Mouse (Mus musculus): ENCODE data around the gene Itgb7. TPM values are rescaled to one million over a fixed set of nuclear protein-coding genes. Genes with fewer than 3 reads are reported as not detected.

Gene Itgb7
- 5.7 and 6.7 TPM in 2 replicates for polyA plus RNA-seq (2012; rRNA removed)

DNA sequence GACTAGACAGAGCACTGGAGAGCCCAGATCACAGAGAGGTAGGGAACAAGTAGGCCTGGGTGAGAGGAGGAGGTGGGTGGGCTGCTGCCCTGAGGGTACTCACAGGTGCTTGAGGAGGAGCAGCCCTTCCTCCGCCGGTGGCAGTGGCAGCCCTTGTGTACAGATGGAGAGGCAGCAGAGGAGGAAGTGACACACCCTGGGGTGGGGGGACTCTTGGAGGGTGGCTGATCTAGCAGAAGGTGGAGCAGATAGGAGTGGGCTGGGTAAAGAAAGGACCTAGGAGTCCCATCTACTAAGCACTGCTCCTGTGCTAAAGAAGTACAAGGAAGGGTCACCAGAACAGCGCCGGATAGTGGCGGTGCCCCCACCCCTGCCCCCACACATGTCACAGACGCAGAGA is at the start of gene Itgb7:
TSS of gene Itgb7 (minus strand) at position 197 of the 400 bp plus-strand sequence.

DNA sequence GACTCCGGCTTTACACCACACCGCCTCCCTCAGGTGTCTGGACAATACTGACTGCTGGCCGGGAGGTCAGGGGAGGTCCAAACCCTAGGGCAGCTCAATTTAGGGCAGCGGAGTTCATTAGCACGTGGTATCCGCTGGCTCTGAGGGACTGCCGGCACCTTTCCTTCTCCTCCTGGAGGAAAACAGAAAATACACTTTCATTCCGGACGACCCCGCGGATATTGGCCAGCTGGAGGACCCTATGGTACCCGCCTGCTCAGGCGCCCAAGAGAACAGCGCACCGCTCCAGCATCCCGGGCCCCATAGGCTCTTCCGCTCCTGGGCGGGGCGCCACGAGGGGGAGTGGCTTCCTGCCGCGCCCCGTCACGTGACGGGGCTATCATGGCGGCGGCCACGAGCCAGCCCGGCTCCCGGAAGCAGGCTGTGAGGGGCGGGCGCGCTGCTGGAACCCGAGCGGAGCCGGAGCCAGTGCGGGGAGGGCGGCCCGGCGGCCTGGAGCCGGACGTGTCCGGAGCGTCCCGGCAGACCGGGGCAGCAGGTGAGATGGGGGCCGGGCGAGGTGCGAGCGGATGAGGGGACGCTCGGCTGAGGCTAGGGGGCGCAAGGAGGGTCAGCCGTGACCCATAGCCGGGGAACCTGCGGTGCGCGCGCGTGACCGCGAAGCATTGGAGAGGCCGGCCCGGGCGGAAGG is 47.5 kb upstream of the Itgb7 start, which contains the start of gene Mfsd5:
TSS of gene Mfsd5 (plus strand) at position 363 of the 691 bp plus-strand sequence.

GRCm38 (mm10) chr15:102270274-102270960 is 38.7 kb upstream of the Itgb7 start, which contains the start of gene Gm9918:
TSS of gene Gm9918 (plus strand) at chr15:102270563.

DNA sequence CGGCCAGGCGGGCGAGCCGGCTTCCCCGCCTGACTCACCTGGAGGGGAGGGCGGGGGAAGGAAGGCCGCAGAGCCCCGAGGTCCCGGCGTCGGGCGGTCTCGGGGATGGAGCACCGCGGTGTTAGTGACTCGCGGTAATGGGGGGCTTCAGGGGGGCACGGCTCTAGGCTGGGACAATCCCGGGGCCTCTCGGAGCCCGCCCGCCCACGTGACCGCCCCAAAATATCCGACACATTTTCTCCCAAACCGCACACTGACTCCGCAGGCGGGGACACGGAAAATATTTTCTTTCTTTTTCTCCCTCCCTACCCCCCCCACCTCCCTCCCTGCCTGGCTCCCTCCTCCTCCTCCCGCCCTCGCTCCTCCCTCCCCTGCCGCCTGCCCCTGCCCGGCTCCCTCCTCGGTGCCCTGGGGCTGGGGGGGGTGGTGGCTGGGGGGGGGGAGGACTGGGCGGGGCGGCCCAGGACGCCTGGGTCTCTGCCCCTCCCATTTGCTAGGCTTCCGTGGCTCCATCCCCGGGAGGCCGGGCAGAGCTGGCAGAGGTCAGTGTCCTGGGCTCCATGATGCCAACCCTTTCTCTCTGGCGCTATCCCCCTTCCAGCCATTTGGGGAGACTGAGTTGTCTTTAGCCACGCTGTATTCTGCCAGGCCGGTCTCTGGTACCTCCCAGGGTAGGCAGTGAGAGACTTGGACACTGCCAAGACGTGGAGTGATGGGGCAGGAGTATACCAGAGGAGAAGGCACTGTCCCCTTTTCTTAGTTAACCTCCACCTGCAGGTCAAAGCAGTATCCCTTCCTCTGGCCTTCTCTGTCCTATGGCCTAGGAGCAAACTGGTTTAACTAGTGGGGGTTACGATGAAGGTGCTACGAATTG is 25.7 kb upstream of the Itgb7 start, which contains the start of gene Rarg:
TSS of gene Rarg (minus strand) at position 316 of the 874 bp plus-strand sequence.

GRCm38 (mm10) chr15:102204674-102205505 is 26.9 kb downstream of the Itgb7 start, which contains the start of gene Csad:
TSS of gene Csad (minus strand) at chr15:102204724.

GRCm38 (mm10) chr15:102202971-102203834 is 28.5 kb downstream of the Itgb7 start, which contains the start of gene Zfp740:
TSS of gene Zfp740 (plus strand) at chr15:102203249.

Other genes starting within 250 kb of the Itgb7 start
- 138 and 174 TPM in 2 replicates for gene Krt8, start 227.5 kb downstream of the Itgb7 start, polyA plus RNA-seq (2012; rRNA removed)
- 119 and 120 TPM in 2 replicates for gene Krt18, start 203.8 kb downstream of the Itgb7 start, polyA plus RNA-seq (2012; rRNA removed)
- 103 and 118 TPM in 2 replicates for gene Eif4b, start 158.2 kb downstream of the Itgb7 start, polyA plus RNA-seq (2012; rRNA removed)
- gene Tns2, start 131.5 kb downstream of the Itgb7 start, polyA plus RNA-seq (2012; rRNA removed) = 64.5 and 83.6 TPM in 2 replicates
- 41.3 and 46.7 TPM in 2 replicates for gene Spryd3, start 95.7 kb downstream of the Itgb7 start, polyA plus RNA-seq (2012; rRNA removed)
- 333 and 349 TPM in 2 replicates for gene Igfbp6, start 87.6 kb downstream of the Itgb7 start, polyA plus RNA-seq (2012; rRNA removed)
- 2.1 and 2.9 TPM in 2 replicates for gene Soat2, start 81.4 kb downstream of the Itgb7 start, polyA plus RNA-seq (2012; rRNA removed)
- 33.0 and 35.9 TPM in 2 replicates for gene Zfp740, start 28.7 kb downstream of the Itgb7 start, polyA plus RNA-seq (2012; rRNA removed)
- 137 and 169 TPM in 2 replicates for gene Csad, start 27.2 kb downstream of the Itgb7 start, polyA plus RNA-seq (2012; rRNA removed)
- 57.9 and 65.1 TPM in 2 replicates for gene Rarg, start 25.6 kb upstream of the Itgb7 start, polyA plus RNA-seq (2012; rRNA removed)
- gene Gm9918, start 38.6 kb upstream of the Itgb7 start, polyA plus RNA-seq (2012; rRNA removed) = 0.77 and 1.0 TPM in 2 replicates
- gene Mfsd5, start 47.5 kb upstream of the Itgb7 start, polyA plus RNA-seq (2012; rRNA removed) = 119 and 129 TPM in 2 replicates
- gene Espl1, start 64.3 kb upstream of the Itgb7 start, polyA plus RNA-seq (2012; rRNA removed) = 12.0 and 16.4 TPM in 2 replicates
- gene Pfdn5, start 94.2 kb upstream of the Itgb7 start, polyA plus RNA-seq (2012; rRNA removed) = 77.8 and 110 TPM in 2 replicates
- gene Myg1, start 99.8 kb upstream of the Itgb7 start, polyA plus RNA-seq (2012; rRNA removed) = 58.9 and 73.8 TPM in 2 replicates
- gene Aaas, start 118.8 kb upstream of the Itgb7 start, polyA plus RNA-seq (2012; rRNA removed) = 44.6 and 50.1 TPM in 2 replicates
- 1.7 and 2.3 TPM in 2 replicates for gene Sp7, start 135.2 kb upstream of the Itgb7 start, polyA plus RNA-seq (2012; rRNA removed)
- gene Sp1, start 174.2 kb upstream of the Itgb7 start, polyA plus RNA-seq (2012; rRNA removed) = 19.1 and 23.3 TPM in 2 replicates
- gene Amhr2, start 213.4 kb upstream of the Itgb7 start, polyA plus RNA-seq (2012; rRNA removed) = 150 and 164 TPM in 2 replicates
- gene Prr13, start 227.1 kb upstream of the Itgb7 start, polyA plus RNA-seq (2012; rRNA removed) = 105 and 108 TPM in 2 replicates
- gene Pcbp2, start 238.6 kb upstream of the Itgb7 start, polyA plus RNA-seq (2012; rRNA removed) = 416 and 676 TPM in 2 replicates